Mouse (Mus musculus) liver, embryonic 11.5 days (tissue): ENCODE measurements at regions not wholly inside any gene's neighbourhood (a gene's known extent, or its start where the extent isn't known, plus 50 kb on each side); places are given as distances from the start of the nearest gene placed in this dataset.

Experiments used
- ATAC-seq: fragments of 200-750 bp; cut with Nextera tagmentation; replicated peaks from 2 replicates; pipeline ENCODE4 v1.8.0; 2017; ENCODE audit warnings: moderate number of reproducible peaks, mild to moderate bottlenecking, moderate TSS enrichment, moderate library complexity; ENCODE audit not compliant: low FRiP score
- DNase-seq: peaks from one replicate; pipeline ENCODE4 v3.0.0-alpha.2; 2017; ENCODE audit warnings: low spot score
- H3K27ac ChIP-seq: fragments of 300-500 bp; sonication (generic); 2 replicates; pipeline ENCODE4 v1.5.1; 2014; ENCODE audit warnings: mild to moderate bottlenecking, low read depth, low read length, control low read depth
- H3K27me3 ChIP-seq: fragments of 300-500 bp; sonication (generic); replicated peaks from 2 replicates; pipeline ENCODE4 v1.6.1; 2014; ENCODE audit warnings: low read length, mixed read lengths; ENCODE audit not compliant: control insufficient read depth, insufficient read depth
- H3K36me3 ChIP-seq: fragments of 300-500 bp; sonication (generic); 2 replicates; pipeline ENCODE4 v1.6.1; 2014; ENCODE audit warnings: mild to moderate bottlenecking, low read length, moderate library complexity, mixed read lengths; ENCODE audit not compliant: control insufficient read depth, insufficient read depth
- H3K4me1 ChIP-seq: fragments of 300-500 bp; sonication (generic); replicated peaks from 2 replicates; pipeline ENCODE4 v1.6.1; 2014; ENCODE audit warnings: low read length, mixed read lengths; ENCODE audit not compliant: control insufficient read depth, insufficient read depth
- H3K4me2 ChIP-seq: fragments of 300-500 bp; sonication (generic); 2 replicates; pipeline ENCODE4 v1.6.1; 2014; ENCODE audit warnings: mild to moderate bottlenecking, control low read depth, moderate library complexity
- H3K4me3 ChIP-seq: fragments of 300-500 bp; sonication (generic); 2 replicates; pipeline ENCODE4 v1.5.1; 2014; ENCODE audit warnings: low read depth, low read length, control low read depth
- H3K9ac ChIP-seq: fragments of 300-500 bp; sonication (generic); 2 replicates; pipeline ENCODE4 v1.6.1; 2014; ENCODE audit warnings: low read depth, low read length, control low read depth
- H3K9me3 ChIP-seq: fragments of 300-500 bp; sonication (generic); 2 replicates; pipeline ENCODE4 v1.6.1; 2016; ENCODE audit warnings: low read length, inconsistent platforms, mixed read lengths; ENCODE audit not compliant: control insufficient read depth
- WGBS: fragments of 180-500 bp; shearing (Covaris S2); extraction: QIAGEN DNeasy Blood & Tissue Kit; methylation state at CpG from one replicate; pipeline ENCODE4 v1.1.7; 2014; 5-methylcytosine and 5-hydroxymethylcytosine counted together

DNA sequence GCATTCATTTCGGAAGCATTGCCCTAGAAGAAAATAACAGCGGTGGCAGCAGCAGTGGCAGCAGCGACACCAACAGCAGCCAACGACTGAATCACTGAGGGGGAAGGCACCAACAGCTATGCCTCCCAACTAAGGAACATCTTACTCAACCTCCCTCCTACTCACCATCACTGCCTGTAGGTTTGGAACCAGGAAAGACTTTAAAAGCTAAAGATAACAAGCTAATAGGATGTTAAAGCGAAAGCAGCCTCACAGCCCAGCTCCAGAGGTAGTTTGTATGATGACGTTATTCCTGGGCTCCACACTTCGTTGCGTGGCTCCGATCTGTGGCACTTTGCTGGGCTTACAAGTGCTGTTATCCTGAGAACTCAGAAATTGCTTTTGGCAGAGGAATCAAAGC is 289.6 kb downstream of the Cd83 start:
- ATAC-seq (no peak), DNase-seq (no peak)
- H3K4me1 ChIP-seq, result no peaks in the 10 kb centered on the region
- no peaks in the 10 kb centered on the region for H3K27me3 ChIP-seq
- no peaks in the 10 kb centered on the region for H3K9me3 ChIP-seq
- 81% methylated on average over 9 of the region's 9 CpGs for WGBS
- H3K36me3 ChIP-seq, result no peaks in the 10 kb centered on the region
- H3K27ac ChIP-seq, result no peak overlapping the region
- no peak overlapping the region for H3K9ac ChIP-seq
- no peak overlapping the region for H3K4me2 ChIP-seq
- no peak overlapping the region for H3K4me3 ChIP-seq

DNA sequence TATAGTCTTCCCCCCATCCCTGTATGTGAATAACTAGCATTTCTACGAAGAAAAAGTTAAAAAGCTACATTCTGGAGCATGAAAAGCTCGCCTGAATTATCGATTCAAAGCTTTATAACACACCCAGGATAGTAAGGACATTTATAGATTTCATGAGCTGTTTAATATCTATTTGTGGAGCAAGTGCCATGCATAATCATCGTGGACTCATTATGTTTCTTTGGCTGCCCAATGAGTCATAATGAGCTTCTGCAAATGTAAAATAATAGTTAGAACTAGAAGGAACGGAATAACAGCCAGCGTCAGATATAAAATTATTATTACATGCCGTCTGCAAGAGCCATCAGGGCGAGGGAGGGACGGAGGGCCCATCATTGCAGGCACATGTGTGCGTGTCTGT is 292.4 kb downstream of the Cd83 start:
- Histone ChIP-seq H3K9me3 (no peaks in the 10 kb centered on the region), H3K27me3 (no peaks in the 10 kb centered on the region), H3K27ac (no peak overlapping the region), H3K9ac (no peak overlapping the region), H3K36me3 (no peaks in the 10 kb centered on the region), H3K4me1 (no peaks in the 10 kb centered on the region), H3K4me2 (no peak overlapping the region), H3K4me3 (no peak overlapping the region)
- ATAC-seq (no peak), DNase-seq (no peak)
- WGBS, result 84% methylated on average over 10 of the region's 10 CpGs

DNA sequence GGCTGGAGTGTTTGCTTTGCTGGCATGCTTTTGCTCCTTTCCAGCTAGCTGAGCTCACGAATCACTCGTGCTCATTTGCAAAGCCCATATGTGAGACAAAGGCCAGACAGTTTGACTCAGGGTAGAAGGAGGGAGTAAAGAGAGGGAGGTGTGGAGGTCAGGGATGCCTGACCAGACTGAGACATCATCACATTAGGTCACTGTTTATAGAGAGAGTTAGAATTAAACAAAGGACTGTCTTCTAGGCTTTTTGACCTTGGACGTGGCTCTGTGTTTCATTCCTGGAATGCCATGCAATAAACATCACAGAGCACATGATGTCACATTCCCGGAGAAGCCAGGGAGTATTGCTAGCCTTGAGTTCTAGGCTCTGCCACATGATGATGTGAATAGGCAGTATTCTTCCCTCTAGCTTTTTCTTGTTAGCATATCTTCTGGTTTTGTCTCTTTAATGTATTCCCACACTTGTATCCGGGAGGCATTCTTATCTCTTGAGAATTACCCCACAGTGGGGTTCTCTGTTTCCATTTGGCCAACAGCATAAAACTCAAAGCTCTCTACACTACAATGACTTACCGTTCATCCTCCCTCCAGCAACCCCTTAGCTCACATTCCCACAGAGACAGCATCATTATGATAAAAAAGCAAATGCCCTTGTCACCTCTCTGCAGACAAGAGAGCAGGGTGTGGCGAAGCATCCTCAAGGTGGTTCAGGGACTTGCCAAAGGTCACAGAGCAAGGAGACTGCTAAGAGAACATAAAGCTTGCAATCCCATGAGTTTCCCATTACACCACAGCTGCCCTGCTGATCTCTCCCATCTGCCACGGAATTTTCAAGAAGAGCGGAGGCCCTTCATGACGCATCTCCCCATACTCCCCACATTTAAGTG is 301.3 kb downstream of the Cd83 start:
- H3K9ac ChIP-seq, result no peak overlapping the region
- ATAC-seq, result no peak
- DNase-seq, result no peak
- H3K36me3 ChIP-seq, result no peaks in the 10 kb centered on the region
- no peaks in the 10 kb centered on the region for H3K4me1 ChIP-seq
- H3K27ac ChIP-seq, result no peak overlapping the region
- H3K27me3 ChIP-seq, result no peaks in the 10 kb centered on the region
- no peaks in the 10 kb centered on the region for H3K9me3 ChIP-seq
- no peak overlapping the region for H3K4me2 ChIP-seq
- H3K4me3 ChIP-seq, result no peak overlapping the region
- 63% methylated on average over 10 of the region's 10 CpGs for WGBS

DNA sequence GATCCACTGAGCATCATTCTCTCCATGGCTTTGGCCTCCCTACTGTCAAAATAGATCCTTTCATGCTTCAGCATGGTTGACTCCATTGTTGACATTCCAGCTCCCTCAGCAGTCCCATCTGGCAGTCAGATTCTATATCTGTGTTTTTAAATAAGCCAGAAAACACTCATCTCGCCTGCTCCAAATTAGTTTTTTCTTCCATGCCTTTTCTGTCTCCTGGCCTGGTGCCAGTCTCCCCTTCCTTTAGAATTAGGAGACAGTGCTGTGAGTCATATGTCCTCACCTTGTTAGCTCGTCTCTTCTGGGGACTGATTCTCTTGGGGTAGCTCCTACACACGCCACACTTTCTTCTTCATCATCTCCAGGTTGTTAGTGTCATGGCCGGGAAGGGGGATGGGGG is 302.2 kb downstream of the Cd83 start:
- Histone ChIP-seq H3K27ac (no peak overlapping the region), H3K36me3 (no peaks in the 10 kb centered on the region), H3K27me3 (no peaks in the 10 kb centered on the region), H3K9ac (no peak overlapping the region), H3K9me3 (no peaks in the 10 kb centered on the region), H3K4me1 (no peaks in the 10 kb centered on the region), H3K4me3 (no peak overlapping the region), H3K4me2 (no peak overlapping the region)
- DNase-seq (no peak), ATAC-seq (no peak)
- WGBS, result 60% methylated on average over 4 of the region's 4 CpGs

DNA sequence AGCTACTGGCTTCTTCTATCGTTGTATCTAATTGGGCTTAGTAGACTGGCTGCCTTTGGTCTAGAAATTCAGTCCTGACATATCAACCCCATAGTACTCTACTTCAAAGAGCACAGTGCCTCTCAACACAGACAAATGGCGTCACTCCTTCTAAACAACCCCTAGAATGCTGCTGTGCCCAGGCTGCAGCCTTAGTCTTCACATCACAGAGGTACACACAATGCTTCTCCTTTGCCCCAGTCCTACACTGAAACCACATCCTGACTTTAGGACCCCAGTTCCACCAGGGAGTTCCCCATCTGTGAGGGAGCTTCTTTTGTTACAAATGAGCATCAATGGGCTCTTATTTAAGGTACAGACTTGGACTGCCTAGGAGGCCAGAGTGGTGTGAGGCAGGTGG is 312.6 kb downstream of the Cd83 start:
- ATAC-seq (no peak), DNase-seq (no peak)
- no peaks in the 10 kb centered on the region for H3K9me3 ChIP-seq
- H3K36me3 ChIP-seq, result no peaks in the 10 kb centered on the region
- no peaks in the 10 kb centered on the region for H3K4me1 ChIP-seq
- no peak overlapping the region for H3K4me2 ChIP-seq
- peaks cover 4% of the 10 kb centered on the region; the same call in 1 of the 2 replicates for H3K27me3 ChIP-seq
- no peak overlapping the region for H3K4me3 ChIP-seq
- no peak overlapping the region for H3K27ac ChIP-seq
- H3K9ac ChIP-seq, result no peak overlapping the region
- 66% methylated on average over 2 of the region's 2 CpGs for WGBS

DNA sequence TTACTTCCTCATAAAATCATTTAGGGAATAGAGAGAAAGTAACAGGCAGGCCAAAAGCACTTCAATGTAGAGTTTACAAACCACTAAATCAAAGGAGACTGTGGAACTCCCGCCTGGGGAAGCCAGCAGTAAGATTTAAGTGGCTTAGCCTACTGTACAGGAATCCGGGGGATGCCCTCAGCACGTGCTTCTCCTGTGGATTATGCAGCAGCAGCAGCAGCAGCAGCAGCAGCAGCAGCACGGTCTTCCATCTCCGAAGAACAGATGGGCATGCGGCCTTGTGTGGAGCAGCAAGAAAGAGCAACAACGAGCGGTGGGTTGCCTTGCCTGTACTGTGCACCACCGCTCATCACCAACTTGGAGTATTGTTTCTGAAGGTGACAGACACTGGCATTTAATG is 314.9 kb downstream of the Cd83 start:
- Histone ChIP-seq H3K36me3 (no peaks in the 10 kb centered on the region), H3K27ac (no peak overlapping the region), H3K27me3 (peaks cover 4% of the 10 kb centered on the region; the same call in 1 of the 2 replicates), H3K4me1 (no peaks in the 10 kb centered on the region), H3K4me2 (no peak overlapping the region), H3K9me3 (no peaks in the 10 kb centered on the region), H3K4me3 (no peak overlapping the region), H3K9ac (no peak overlapping the region)
- ATAC-seq (no peak), DNase-seq (no peak)
- 66% methylated on average over 9 of the region's 9 CpGs for WGBS

DNA sequence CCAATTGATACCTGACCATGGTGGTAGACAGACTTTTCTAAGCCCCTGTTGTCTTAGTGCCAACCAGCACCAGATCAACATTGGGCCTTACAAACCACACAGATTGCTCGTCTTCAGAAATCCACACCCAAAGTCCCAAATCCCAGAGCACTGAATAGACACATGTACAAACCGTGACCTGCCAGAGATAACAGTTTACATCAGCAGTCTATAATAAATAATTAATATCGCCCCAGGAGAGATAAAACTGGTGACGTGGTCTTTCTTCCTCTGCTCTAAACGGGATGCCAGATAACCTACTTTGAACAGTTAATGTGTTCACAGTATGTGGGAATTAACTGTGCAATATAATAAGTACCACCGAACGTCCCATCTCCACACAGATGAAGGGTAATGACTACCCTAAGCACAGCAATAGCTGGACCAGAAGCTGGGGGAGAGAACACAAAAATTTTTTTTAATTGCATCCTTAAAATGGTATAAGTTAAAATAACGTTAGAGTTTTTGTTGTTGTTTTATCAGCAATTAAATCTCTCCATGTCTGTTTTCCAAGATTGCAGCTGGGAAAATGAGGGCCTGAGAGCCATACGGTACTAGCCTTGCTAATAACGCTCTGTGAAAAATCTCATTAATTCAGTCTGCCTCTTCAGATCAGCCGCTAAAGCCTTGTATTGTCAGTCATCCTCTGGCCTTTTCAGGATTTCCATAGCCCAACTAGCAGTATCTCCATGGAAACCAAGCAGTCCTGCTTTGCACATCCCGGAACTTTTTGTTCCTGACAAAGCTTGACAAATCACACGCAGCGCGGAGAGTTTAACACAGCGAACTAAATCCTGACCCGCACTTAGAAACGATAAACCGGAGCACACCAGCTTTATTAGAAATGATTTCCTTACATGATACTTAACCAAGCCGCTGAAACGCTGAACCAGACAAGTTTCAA is 315.8 kb downstream of the Cd83 start:
- Histone ChIP-seq H3K4me2 (no peak overlapping the region), H3K4me1 (no peaks in the 10 kb centered on the region), H3K9me3 (no peaks in the 10 kb centered on the region), H3K4me3 (no peak overlapping the region), H3K27ac (no peak overlapping the region), H3K27me3 (peaks cover 4% of the 10 kb centered on the region; the same call in 1 of the 2 replicates), H3K9ac (no peak overlapping the region), H3K36me3 (no peaks in the 10 kb centered on the region)
- no peak for ATAC-seq
- WGBS, result 31% methylated on average over 21 of the region's 21 CpGs
- no peak for DNase-seq

DNA sequence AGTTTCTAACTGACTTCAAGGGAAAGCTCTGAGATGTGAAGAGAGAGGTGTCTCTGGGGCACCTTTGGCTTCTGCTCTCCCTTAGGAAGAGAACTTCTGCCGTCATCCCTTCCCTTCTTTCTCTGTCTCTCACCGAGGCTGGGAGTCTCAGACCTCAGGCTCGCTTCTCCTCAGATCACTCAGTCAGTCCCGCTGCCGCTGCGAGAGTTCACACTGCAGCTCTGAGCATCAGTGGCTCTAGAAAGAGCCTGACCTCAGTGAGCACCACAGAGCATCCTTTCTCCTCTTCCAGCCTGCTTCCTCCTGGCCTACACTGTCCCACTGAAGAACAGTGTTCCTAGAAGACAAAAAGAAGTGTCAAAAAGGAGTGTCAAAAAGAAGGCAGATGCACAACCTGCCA is 316.6 kb downstream of the Cd83 start:
- Histone ChIP-seq H3K27me3 (peaks cover 4% of the 10 kb centered on the region; the same call in 1 of the 2 replicates), H3K4me2 (no peak overlapping the region), H3K4me1 (no peaks in the 10 kb centered on the region), H3K4me3 (no peak overlapping the region), H3K9ac (no peak overlapping the region), H3K9me3 (no peaks in the 10 kb centered on the region), H3K36me3 (no peaks in the 10 kb centered on the region), H3K27ac (no peak overlapping the region)
- no peak for DNase-seq
- 18% methylated on average over 6 of the region's 6 CpGs for WGBS
- no peak for ATAC-seq
